Mouse (Mus musculus): ENCODE measurements around the gene Spdya. TPM values are rescaled to one million over a fixed set of nuclear protein-coding genes. Genes with fewer than 3 reads are reported as not detected.

Spdya gene
- total RNA-seq (2014; rRNA removed; ENCODE audit: low replicate concordance) = not detected in 2 replicates
- polyA plus RNA-seq (2015; fragmentation: Nextera tagmentation; extraction: Ambion mirVana) = 0.27 and 0.32 TPM in 2 replicates

DNA sequence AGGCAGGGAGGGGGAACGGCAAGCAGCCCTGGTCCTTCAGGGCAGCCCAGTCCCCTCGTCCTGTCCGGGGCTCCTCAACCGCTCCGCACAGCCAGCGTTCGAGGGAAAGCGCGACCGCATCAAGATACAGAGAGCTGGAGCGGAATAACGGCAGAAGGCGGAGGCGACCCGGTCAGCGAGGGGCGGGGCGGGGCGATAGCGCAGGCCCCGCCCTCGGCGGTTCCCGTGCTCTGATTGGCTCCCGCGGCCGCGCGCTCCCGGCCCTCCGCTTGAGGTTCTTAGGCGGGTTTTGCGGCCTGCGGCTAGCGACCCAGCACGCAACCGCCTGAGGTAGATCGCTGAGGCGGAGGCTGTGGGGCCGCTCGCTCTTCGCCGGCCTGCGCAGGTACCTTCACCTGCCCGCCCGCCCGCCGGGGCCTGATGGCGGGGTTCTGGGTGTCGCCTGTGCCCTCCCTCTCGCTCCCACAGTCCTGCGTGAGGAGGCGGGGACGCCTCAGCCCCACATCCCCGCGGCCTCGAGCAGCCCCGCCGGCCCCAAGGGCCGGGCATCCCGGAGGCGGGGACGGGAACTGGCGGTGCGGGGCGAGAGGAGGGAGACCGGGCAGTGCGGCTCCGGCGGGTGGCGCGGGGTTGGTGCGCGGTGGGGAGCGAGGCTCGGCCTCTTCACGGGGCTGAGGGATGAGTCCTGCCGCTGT lies at the start of gene Spdya:
Gene Spdya, plus strand, starts transcription at position 305 of the 695 bp plus-strand sequence.
- TF ChIP-seq EP300 (IDR thresholded peaks at IDR 0.05; ENCODE audit: low read depth) = no peak
- TF ChIP-seq CTCF (IDR thresholded peaks at IDR 0.05; ENCODE audit: low read depth) = no peak
- no peaks in the 10 kb centered on the region for H3K9me3 ChIP-seq (replicated peaks; ENCODE audit: control insufficient read depth, low read length)
- no peaks in the 10 kb centered on the region for H3K36me3 ChIP-seq (replicated peaks; ENCODE audit: control insufficient read depth, insufficient read depth, low read length)
- under 1% methylated on average over 56 of the region's 78 CpGs for WGBS
- H3K4me2 ChIP-seq (ENCODE audit: low read depth, low read length) = peak within 1 kb of the TSS; percentile 100
- peak within 1 kb of the TSS; percentile 57 for H3K9ac ChIP-seq (replicated peaks; ENCODE audit: low read depth, low read length)
- peak within 1 kb of the TSS; percentile 74 for H3K4me3 ChIP-seq (ENCODE audit: low read depth, low read length)
- peak; percentile 95 for ATAC-seq (ENCODE audit: insufficient read depth, low read depth)
- no peak within 1 kb of the TSS for H3K27ac ChIP-seq (ENCODE audit: low read depth)
- peak; percentile 64 for DNase-seq (ENCODE audit: low spot score)
- H3K4me1 ChIP-seq (ENCODE audit: control insufficient read depth, insufficient read depth) = peaks cover 5% of the 10 kb centered on the region; the same call in 1 of the 2 replicates
- H3K27me3 ChIP-seq (ENCODE audit: control insufficient read depth, insufficient read depth, low read length) = peaks cover 17% of the 10 kb centered on the region; the same call in 1 of the 2 replicates

DNA sequence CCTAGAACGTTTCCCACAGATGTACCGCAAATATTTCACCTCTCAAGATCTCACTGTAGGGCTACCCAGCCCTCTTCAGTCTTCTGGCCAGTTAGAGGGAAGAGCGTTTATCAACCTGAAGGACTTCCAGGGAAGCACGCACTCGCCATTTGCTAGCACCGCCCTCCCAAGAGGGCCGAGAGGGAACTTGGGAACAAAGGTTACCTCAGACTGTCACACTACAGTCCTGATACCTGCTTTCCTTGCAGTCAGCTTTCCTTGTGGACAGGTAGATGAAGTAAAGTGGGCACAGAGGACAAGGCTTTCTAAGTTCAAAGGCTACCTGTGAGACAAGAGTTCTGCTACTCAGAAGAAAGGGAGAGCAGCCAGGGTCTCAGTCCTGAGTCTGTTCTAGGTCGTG lies 45.0 kb upstream of the Spdya start:
- H3K36me3 ChIP-seq (replicated peaks; ENCODE audit: control insufficient read depth, insufficient read depth, low read length) = peaks cover 70% of the 10 kb centered on the region
- WGBS = 84% methylated on average over 8 of the region's 8 CpGs
- TF ChIP-seq CTCF (IDR thresholded peaks at IDR 0.05; ENCODE audit: low read depth) (no peak), EP300 (IDR thresholded peaks at IDR 0.05; ENCODE audit: low read depth) (no peak)

DNA sequence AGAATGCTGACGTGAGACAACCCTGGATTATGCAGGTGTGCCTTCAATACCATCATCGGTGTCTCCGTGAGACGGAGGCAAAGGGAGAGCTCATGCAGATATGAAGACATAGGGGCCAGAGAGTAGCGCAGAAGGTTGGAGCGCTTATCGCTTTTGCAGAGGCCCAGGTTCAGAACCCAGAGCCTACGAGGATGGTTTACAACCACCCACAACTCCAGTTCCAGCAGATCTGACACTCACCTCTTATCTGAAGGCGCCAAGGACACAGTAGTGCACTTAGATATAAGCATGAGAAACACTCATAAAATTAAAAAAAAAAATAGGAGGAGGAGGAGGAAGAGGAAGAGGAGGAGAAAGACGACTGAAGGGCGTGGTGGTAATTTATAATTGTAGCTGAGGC lies 41.6 kb upstream of the Spdya start:
- Histone ChIP-seq H3K9me3 (replicated peaks; ENCODE audit: control insufficient read depth, low read length) (no peaks in the 10 kb centered on the region), H3K27me3 (ENCODE audit: control insufficient read depth, insufficient read depth, low read length) (no peaks in the 10 kb centered on the region), H3K36me3 (replicated peaks; ENCODE audit: control insufficient read depth, insufficient read depth, low read length) (peaks cover 71% of the 10 kb centered on the region), H3K4me1 (ENCODE audit: control insufficient read depth, insufficient read depth) (no peaks in the 10 kb centered on the region), H3K9ac (replicated peaks; ENCODE audit: low read depth, low read length) (no peak overlapping the region), H3K4me3 (ENCODE audit: low read depth, low read length) (no peak overlapping the region), H3K4me2 (ENCODE audit: low read depth, low read length) (no peak overlapping the region), H3K27ac (ENCODE audit: low read depth) (no peak overlapping the region)
- DNase-seq (ENCODE audit: low spot score) (no peak), ATAC-seq (ENCODE audit: insufficient read depth, low read depth) (no peak)
- TF ChIP-seq CTCF (IDR thresholded peaks at IDR 0.05; ENCODE audit: low read depth) (no peak), EP300 (IDR thresholded peaks at IDR 0.05; ENCODE audit: low read depth) (no peak)
- WGBS = 92% methylated on average over 11 of the region's 11 CpGs

More for the DNA sequence above, 45.0 kb upstream of the Spdya start:
- no peak overlapping the region for H3K27ac ChIP-seq (ENCODE audit: low read depth)
- no peaks in the 10 kb centered on the region for H3K27me3 ChIP-seq (ENCODE audit: control insufficient read depth, insufficient read depth, low read length)
- DNase-seq (ENCODE audit: low spot score) (no peak), ATAC-seq (ENCODE audit: insufficient read depth, low read depth) (no peak)
- no peaks in the 10 kb centered on the region for H3K4me1 ChIP-seq (ENCODE audit: control insufficient read depth, insufficient read depth)
- H3K4me3 ChIP-seq (ENCODE audit: low read depth, low read length) = no peak overlapping the region
- no peak overlapping the region for H3K9ac ChIP-seq (replicated peaks; ENCODE audit: low read depth, low read length)
- H3K4me2 ChIP-seq (ENCODE audit: low read depth, low read length) = no peak overlapping the region
- no peaks in the 10 kb centered on the region for H3K9me3 ChIP-seq (replicated peaks; ENCODE audit: control insufficient read depth, low read length)

DNA sequence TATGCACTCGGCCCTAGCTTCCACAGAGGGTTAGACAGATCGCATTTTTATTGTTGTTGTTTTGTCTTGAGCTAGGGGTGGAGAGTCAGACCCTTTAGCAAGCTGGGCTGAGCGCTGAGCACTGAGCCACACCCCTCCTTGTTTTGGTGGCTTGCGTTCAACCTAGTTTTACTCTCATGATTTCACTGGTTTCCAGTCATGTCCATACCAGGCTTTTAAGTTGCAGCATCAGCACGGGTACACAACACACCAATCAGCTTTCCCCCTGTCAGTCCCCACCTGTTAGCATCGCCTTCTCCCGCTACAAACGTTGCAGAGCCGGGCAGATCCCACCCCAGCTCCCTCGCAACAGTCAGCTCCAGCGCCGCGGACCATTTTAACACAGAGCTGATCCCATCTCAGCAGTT lies 25.6 kb upstream of the Spdya start:
- peak overlapping the region; percentile 55 for H3K9ac ChIP-seq (replicated peaks; ENCODE audit: low read depth, low read length)
- no peaks in the 10 kb centered on the region for H3K9me3 ChIP-seq (replicated peaks; ENCODE audit: control insufficient read depth, low read length)
- DNase-seq (ENCODE audit: low spot score) (peak; percentile 16), ATAC-seq (ENCODE audit: insufficient read depth, low read depth) (peak; percentile 7)
- H3K4me1 ChIP-seq (ENCODE audit: control insufficient read depth, insufficient read depth) = peaks cover 11% of the 10 kb centered on the region
- no peaks in the 10 kb centered on the region for H3K27me3 ChIP-seq (ENCODE audit: control insufficient read depth, insufficient read depth, low read length)
- peak overlapping the region; percentile 85 for H3K4me2 ChIP-seq (ENCODE audit: low read depth, low read length)
- WGBS = under 1% methylated on average over 13 of the region's 13 CpGs
- peaks cover 13% of the 10 kb centered on the region; the same call in 1 of the 2 replicates for H3K36me3 ChIP-seq (replicated peaks; ENCODE audit: control insufficient read depth, insufficient read depth, low read length)
- TF ChIP-seq EP300 (IDR thresholded peaks at IDR 0.05; ENCODE audit: low read depth) (no peak), CTCF (IDR thresholded peaks at IDR 0.05; ENCODE audit: low read depth) (no peak)
- H3K4me3 ChIP-seq (ENCODE audit: low read depth, low read length) = peak overlapping the region; percentile 69
- H3K27ac ChIP-seq (ENCODE audit: low read depth) = peak overlapping the region; percentile 92

DNA sequence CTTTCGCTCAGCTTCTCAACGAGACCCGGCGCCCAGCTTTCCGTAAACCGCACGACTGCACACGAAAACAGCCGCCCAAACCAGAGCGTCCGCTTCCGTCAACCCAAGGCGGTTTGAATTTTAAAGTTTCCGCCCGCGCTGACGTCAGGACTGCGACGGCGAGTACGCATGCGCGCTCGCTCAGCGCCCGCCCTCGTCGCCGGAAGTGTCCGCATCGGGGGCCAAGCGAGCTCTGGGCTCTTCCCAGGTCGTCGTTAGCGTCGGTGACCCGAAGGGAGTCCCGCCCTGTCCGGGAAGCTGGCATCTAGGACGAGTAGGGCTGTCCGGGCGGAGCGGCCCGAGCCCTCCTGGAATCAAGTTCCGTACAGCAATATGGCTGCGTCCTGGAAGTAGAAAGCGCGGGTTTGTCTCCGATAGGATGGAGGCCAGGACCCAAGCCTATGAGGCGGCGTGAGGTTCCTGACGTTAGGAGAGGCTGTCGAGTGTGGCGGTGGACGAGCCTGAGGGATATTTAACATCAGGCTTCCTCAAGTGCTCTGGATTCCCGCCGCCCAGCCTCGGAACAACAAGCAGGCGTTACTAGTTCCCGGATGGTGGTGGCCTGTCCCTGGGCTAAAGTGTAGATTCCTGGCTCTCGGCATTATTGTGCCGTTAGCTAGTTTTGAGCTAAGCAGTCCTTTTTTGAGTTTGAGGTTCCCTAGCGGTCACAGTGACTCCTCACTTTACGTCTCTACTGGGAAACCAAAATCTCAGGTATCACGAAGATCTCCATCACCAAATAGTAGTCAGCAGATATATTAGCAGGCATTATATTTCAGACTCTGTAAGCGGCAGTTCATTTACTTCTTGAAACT lies 24.9 kb upstream of the Spdya start, which contains the start of gene Ndc80:
Gene Ndc80, minus strand, starts transcription at position 147 of the 854 bp plus-strand sequence.
- peak; percentile 95 for DNase-seq (ENCODE audit: low spot score)
- H3K4me2 ChIP-seq (ENCODE audit: low read depth, low read length) = peak within 1 kb of the TSS; percentile 85
- H3K27me3 ChIP-seq (ENCODE audit: control insufficient read depth, insufficient read depth, low read length) = no peaks in the 10 kb centered on the region
- peak within 1 kb of the TSS; percentile 55 for H3K9ac ChIP-seq (replicated peaks; ENCODE audit: low read depth, low read length)
- H3K4me1 ChIP-seq (ENCODE audit: control insufficient read depth, insufficient read depth) = peaks cover 11% of the 10 kb centered on the region
- peak within 1 kb of the TSS; percentile 92 for H3K27ac ChIP-seq (ENCODE audit: low read depth)
- no peaks in the 10 kb centered on the region for H3K9me3 ChIP-seq (replicated peaks; ENCODE audit: control insufficient read depth, low read length)
- H3K36me3 ChIP-seq (replicated peaks; ENCODE audit: control insufficient read depth, insufficient read depth, low read length) = peaks cover 10% of the 10 kb centered on the region; the same call in 1 of the 2 replicates
- H3K4me3 ChIP-seq (ENCODE audit: low read depth, low read length) = peak within 1 kb of the TSS; percentile 69
- WGBS = under 1% methylated on average over 66 of the region's 66 CpGs
- peak; percentile 99 for ATAC-seq (ENCODE audit: insufficient read depth, low read depth)
- TF ChIP-seq CTCF (IDR thresholded peaks at IDR 0.05; ENCODE audit: low read depth) (no peak), EP300 (IDR thresholded peaks at IDR 0.05; ENCODE audit: low read depth) (no peak)

Data from heart, postnatal 0 days (tissue).